Mouse (Mus musculus) embryonic facial prominence, embryonic 11.5 days (tissue): ENCODE measurements around the gene Ntn5. TPM values are rescaled to one million over a fixed set of nuclear protein-coding genes. Genes with fewer than 3 reads are reported as not detected.
A peak's percentile ranks its signal among the peaks of the same experiment; 100 is the strongest.

ENCODE experiments used
- ATAC-seq: fragments of 200-750 bp; cut with Nextera tagmentation; replicated peaks from 2 replicates; pipeline ENCODE4 v1.8.0; 2017; ENCODE audit warnings: low read depth; ENCODE audit not compliant: insufficient number of reproducible peaks, low FRiP score, low TSS enrichment
- DNase-seq: peaks from one replicate; pipeline ENCODE4 v3.0.0-alpha.2; 2015; ENCODE audit warnings: low spot score
- H3K27ac ChIP-seq: fragments of 300-500 bp; sonication (generic); replicated peaks from 2 replicates; pipeline ENCODE4 v1.5.1; 2014; ENCODE audit warnings: mild to moderate bottlenecking, low read depth, low read length, control low read depth
- H3K27me3 ChIP-seq: fragments of 300-500 bp; sonication (generic); 2 replicates; pipeline ENCODE4 v1.6.1; 2014; ENCODE audit warnings: mild to moderate bottlenecking, low read length, moderate library complexity, mixed read lengths; ENCODE audit not compliant: control insufficient read depth, insufficient read depth
- H3K36me3 ChIP-seq: fragments of 300-500 bp; sonication (generic); replicated peaks from 2 replicates; pipeline ENCODE4 v1.6.1; 2014; ENCODE audit warnings: low read depth, mild to moderate bottlenecking, low read length, moderate library complexity, mixed read lengths; ENCODE audit not compliant: control insufficient read depth, insufficient read depth
- H3K4me1 ChIP-seq: fragments of 300-500 bp; sonication (generic); 2 replicates; pipeline ENCODE4 v1.6.1; 2014; ENCODE audit warnings: low read length, mixed read lengths; ENCODE audit not compliant: control insufficient read depth, insufficient read depth
- H3K4me2 ChIP-seq: fragments of 300-500 bp; sonication (generic); 2 replicates; pipeline ENCODE4 v1.6.1; 2014; ENCODE audit warnings: low read depth, mild to moderate bottlenecking, control low read depth, low read length, moderate library complexity
- H3K4me3 ChIP-seq: fragments of 300-500 bp; sonication (generic); 2 replicates; pipeline ENCODE4 v1.5.1; 2014; ENCODE audit warnings: low read depth, low read length, control low read depth
- H3K9ac ChIP-seq: fragments of 300-500 bp; sonication (generic); replicated peaks from 2 replicates; pipeline ENCODE4 v1.6.1; 2014; ENCODE audit warnings: mild to moderate bottlenecking, control low read depth, low read length
- H3K9me3 ChIP-seq: fragments of 300-500 bp; sonication (generic); replicated peaks from 2 replicates; pipeline ENCODE4 v1.6.1; 2016; ENCODE audit warnings: mild to moderate bottlenecking, low read length, inconsistent platforms, mixed read lengths; ENCODE audit not compliant: control insufficient read depth
- WGBS: fragments of 180-500 bp; shearing (Covaris S2); extraction: QIAGEN DNeasy Blood & Tissue Kit; methylation state at CpG from one replicate; pipeline ENCODE4 v1.1.7; 2014; 5-methylcytosine and 5-hydroxymethylcytosine counted together
- polyA plus RNA-seq: library from polyadenylated mRNA; unstranded; fragments of >200 nt; fragmentation: Nextera tagmentation; extraction: Ambion mirVana; gene quantifications from 2 replicates; pipeline ENCODE4 v1.2.1, GENCODE M21; 2014

Ntn5 gene
- polyA plus RNA-seq, 1 experiment from 2014 or later: 0.25 TPM

DNA sequence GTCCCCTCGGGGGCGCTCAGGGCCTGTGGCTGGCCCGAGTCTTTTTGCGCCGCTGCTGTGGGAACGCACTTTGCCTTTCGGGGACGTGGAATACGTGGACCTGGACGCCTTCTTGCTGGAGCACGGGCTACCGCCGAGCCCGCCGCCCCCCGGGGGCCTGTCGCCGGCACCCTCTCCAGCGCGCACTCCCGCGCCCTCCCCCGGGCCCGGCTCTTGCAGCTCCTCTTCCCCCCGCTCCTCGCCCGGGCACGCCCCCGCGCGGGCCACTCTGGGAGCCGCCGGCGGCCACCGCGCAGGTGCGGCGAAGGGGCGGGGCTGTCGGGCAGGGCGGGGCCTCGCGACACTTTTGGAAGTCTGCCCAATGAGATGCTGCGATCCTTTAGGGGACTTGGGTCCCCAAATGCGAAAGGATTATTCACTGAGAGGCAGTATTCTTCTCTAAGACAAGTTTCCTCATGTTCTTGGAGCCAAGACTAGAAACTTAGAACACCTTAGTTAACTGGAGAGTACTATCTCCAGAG is 23.0 kb downstream of the Ntn5 start:
- H3K4me2 ChIP-seq: peak overlapping the region; percentile 95
- H3K36me3 ChIP-seq: peaks cover under 1% of the 10 kb centered on the region
- WGBS: under 1% methylated on average over 42 of the region's 45 CpGs
- H3K9me3 ChIP-seq: no peaks in the 10 kb centered on the region
- peak overlapping the region; percentile 56 for H3K4me3 ChIP-seq
- no peak for ATAC-seq
- no peaks in the 10 kb centered on the region for H3K27me3 ChIP-seq
- peak overlapping the region; percentile 31; the same call in 1 of the 2 replicates for H3K27ac ChIP-seq
- DNase-seq: peak; percentile 86
- H3K4me1 ChIP-seq: peaks cover 15% of the 10 kb centered on the region
- H3K9ac ChIP-seq: peak overlapping the region; percentile 64

DNA sequence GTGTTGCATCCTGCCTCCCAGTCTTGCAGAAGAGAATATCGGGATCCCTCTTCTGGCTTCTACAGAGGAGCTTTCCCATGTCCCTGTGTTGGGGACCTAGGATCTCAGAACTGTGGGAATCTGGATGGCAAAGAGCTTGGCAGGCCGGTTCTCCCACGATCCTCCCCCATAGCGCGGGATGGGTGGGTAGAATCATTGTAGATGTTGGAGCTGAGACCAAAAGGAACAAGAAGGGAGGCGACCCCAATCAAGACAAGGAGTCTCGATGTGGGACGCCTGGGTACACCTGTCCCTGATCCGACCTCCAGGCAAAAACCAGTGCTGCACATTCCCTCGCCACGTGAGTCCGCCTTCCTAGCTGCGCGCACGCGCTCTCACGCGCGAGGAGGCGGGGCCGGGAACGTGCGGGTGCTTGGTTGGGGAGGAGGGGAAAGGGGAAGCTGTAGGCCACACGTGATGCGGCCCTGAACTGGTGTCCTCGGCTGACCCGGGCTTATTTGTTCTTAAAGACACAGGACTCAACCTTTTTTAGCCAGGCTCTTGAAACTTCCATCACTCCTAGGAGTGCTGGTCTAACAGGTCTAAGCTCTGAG is 23.6 kb downstream of the Ntn5 start:
- H3K4me2 ChIP-seq: peak overlapping the region; percentile 95
- no peaks in the 10 kb centered on the region for H3K9me3 ChIP-seq
- under 1% methylated on average over 27 of the region's 27 CpGs for WGBS
- H3K4me1 ChIP-seq: peaks cover 15% of the 10 kb centered on the region
- peak overlapping the region; percentile 29 for H3K9ac ChIP-seq
- H3K4me3 ChIP-seq: peak overlapping the region; percentile 56
- peaks cover 7% of the 10 kb centered on the region for H3K36me3 ChIP-seq
- ATAC-seq: no peak
- no peaks in the 10 kb centered on the region for H3K27me3 ChIP-seq
- DNase-seq: peak; percentile 91
- H3K27ac ChIP-seq: peak overlapping the region; percentile 31

DNA sequence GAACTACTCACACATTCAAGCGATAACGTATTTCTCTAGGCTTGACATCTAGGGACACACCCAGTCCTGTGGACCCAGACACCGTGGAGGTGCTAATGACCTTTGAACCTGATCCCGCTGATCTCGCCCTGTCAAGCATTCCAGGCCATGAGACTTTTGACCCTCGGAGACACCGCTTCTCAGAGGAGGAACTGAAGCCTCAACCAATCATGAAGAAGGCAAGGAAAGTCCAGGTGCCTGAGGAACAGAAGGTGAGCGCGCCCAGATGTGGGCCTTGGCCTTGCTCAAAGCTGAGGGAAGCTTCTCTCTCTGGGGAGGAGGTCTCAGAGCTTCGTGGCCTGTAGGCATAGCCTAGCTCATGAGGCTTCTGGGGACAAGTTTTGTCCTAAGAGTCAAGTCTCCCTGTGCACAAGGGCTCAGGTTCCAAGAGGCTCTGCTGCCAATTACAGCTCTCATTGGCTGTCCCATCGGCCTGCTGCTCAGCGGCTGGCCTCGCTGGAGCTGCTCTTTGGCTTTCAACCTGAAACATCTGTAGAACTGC is 24.5 kb downstream of the Ntn5 start:
- Histone ChIP-seq H3K9ac (no peak overlapping the region), H3K4me1 (peaks cover 15% of the 10 kb centered on the region), H3K36me3 (peaks cover 11% of the 10 kb centered on the region), H3K27me3 (no peaks in the 10 kb centered on the region), H3K4me2 (peak overlapping the region; percentile 95), H3K9me3 (no peaks in the 10 kb centered on the region), H3K27ac (0 out of 2 replicates have a peak overlapping the region, but pooled peaks have one; percentile 31), H3K4me3 (no peak overlapping the region)
- ATAC-seq (no peak), DNase-seq (peak; percentile 48)
- 41% methylated on average over 13 of the region's 13 CpGs for WGBS

DNA sequence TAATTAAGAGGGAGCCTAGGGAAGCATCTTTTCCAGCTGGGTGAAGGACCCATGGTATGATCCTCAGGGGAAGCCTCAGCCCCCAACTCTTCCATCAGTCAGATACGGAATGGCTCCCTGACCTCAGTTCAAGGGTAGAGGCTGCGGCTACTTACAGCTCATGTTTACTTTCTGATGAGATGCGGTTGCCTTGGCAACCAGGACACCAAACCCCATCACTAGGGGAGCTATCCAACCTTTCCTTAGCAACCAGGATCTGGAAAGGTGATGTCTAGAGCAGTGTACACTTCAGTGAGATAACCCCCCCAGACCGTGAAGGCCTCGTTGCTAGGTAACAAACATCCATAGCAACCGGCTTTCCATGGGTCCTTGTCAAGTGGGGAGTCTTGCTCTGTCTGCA is 25.2 kb downstream of the Ntn5 start:
- H3K9ac ChIP-seq: no peak overlapping the region
- no peak overlapping the region; the same call in 1 of the 2 replicates for H3K4me2 ChIP-seq
- H3K27me3 ChIP-seq: no peaks in the 10 kb centered on the region
- 62% methylated on average over 6 of the region's 6 CpGs for WGBS
- peaks cover 13% of the 10 kb centered on the region for H3K4me1 ChIP-seq
- H3K27ac ChIP-seq: no peak overlapping the region
- H3K36me3 ChIP-seq: peaks cover 11% of the 10 kb centered on the region
- H3K9me3 ChIP-seq: no peaks in the 10 kb centered on the region
- DNase-seq (peak; percentile 60), ATAC-seq (no peak)
- no peak overlapping the region for H3K4me3 ChIP-seq

DNA sequence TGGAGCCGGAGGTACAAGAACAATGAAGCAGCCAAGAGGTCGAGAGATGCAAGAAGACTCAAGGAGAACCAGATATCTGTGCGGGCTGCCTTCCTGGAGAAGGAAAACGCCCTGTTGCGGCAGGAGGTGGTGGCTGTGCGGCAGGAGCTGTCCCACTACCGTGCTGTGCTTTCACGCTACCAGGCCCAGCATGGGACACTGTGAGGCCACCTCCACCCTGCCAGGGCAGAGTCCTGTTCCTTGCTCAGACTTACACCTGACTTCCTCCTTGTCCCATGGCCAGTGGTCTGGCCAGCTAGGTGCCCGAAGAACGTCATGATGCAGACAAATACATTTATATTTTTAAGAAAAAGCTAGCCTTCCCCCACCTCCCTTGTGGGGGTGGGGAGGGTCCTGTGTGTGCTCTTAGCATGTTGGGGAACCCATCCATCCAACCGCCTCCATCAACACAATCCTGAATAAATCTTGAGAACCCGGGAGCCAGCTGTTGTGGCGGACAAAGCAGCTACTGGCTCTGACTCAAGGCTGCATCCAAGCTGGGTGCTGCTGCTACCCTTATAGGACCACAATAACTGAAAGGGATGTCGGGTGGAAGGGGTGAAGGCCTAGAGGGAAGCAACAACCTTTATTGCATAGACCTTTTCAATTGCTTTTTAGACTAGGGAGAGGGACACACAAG is 26.0 kb downstream of the Ntn5 start:
- WGBS: 76% methylated on average over 14 of the region's 14 CpGs

DNA sequence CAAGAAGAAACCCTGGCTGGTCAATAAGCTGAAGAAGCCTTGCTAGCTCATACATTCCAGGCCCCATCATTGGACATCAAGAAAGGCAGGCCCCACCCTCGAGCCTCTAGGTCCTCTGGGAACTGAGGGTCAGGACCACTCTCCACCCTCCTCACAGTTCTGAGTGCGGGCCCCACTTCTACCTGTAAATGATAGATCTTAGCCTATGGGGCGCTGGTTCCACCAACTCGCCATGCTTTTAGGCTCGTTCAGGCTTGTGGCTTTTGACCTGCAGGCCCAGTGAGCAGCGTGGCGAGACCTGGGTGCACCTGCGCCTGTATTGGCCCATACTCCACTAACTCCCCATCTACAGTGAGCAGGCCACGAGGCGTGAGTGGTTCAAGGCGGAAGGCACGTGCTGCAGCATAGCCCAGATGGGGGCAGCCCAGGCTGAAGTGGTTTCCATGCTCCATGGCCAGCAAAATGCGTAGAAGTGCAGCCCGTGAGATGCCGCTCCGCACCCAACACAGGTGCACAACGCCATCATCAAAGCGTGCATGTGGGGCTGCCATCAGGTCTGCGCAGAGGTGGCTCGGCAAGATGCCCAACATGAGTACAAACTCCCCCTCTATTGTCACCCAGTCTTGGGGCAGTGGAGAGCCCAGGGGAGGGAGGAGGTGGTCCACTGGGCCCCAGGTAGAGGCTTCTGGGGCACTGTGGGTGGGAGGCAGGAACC is 26.8 kb downstream of the Ntn5 start:
- DNase-seq (no peak), ATAC-seq (no peak)
- Histone ChIP-seq H3K27me3 (no peaks in the 10 kb centered on the region), H3K4me1 (peaks cover 15% of the 10 kb centered on the region), H3K27ac (no peak overlapping the region), H3K9me3 (no peaks in the 10 kb centered on the region), H3K9ac (no peak overlapping the region), H3K36me3 (peaks cover 11% of the 10 kb centered on the region), H3K4me3 (no peak overlapping the region), H3K4me2 (no peak overlapping the region)
- WGBS: 90% methylated on average over 20 of the region's 20 CpGs

More for the DNA sequence above, 26.0 kb downstream of the Ntn5 start:
- H3K4me1 ChIP-seq: peaks cover 14% of the 10 kb centered on the region
- no peak overlapping the region for H3K27ac ChIP-seq
- no peak overlapping the region for H3K4me3 ChIP-seq
- no peak overlapping the region for H3K9ac ChIP-seq
- H3K27me3 ChIP-seq: no peaks in the 10 kb centered on the region
- no peak for ATAC-seq
- DNase-seq: no peak
- H3K9me3 ChIP-seq: no peaks in the 10 kb centered on the region
- H3K36me3 ChIP-seq: peaks cover 11% of the 10 kb centered on the region
- H3K4me2 ChIP-seq: no peak overlapping the region

DNA sequence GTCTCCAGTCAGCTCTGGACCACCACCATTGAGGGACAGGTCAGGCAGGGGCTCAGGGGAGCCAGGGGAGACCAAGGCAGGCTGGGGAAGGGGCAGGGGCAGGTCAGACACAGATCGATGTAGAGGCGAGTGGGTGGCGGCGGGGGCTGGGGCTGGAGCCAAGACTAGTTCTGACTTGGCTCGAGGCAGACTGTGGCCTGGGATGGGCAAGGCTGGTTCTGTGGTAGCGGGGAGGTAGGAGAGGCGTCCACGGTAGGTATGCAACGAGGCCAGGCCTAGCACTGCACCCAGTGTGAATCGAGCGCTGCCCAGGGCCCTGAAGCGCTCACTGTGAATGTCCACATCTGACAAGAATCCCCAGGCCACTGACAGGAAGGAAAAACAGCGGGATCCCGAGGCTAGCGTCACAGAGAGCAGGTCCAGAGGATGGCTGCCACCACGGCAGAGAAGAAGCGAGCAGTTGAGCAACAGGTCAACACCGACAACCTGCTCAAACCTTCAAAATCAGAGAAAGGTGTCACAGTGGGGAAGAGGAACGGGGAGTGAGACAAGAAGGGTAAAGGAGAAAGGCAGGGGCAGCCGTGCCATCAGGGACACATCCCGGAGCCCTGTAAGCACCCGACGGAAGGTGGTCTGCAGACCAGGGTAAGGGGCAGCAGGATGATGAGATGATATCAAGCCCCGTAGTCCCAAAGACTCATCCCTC is 27.6 kb downstream of the Ntn5 start:
- H3K27ac ChIP-seq: no peak overlapping the region
- no peaks in the 10 kb centered on the region for H3K9me3 ChIP-seq
- DNase-seq (no peak), ATAC-seq (no peak)
- 93% methylated on average over 24 of the region's 24 CpGs for WGBS
- no peak overlapping the region for H3K4me3 ChIP-seq
- H3K4me1 ChIP-seq: peaks cover 17% of the 10 kb centered on the region
- no peak overlapping the region for H3K9ac ChIP-seq
- H3K4me2 ChIP-seq: no peak overlapping the region
- H3K27me3 ChIP-seq: no peaks in the 10 kb centered on the region
- peaks cover 11% of the 10 kb centered on the region for H3K36me3 ChIP-seq
